Mouse (Mus musculus) heart, adult 2 months (tissue): ENCODE measurements around the gene Vmn1r111. TPM values are rescaled to one million over a fixed set of nuclear protein-coding genes. Genes with fewer than 3 reads are reported as not detected.
"Not testable (repeated sequence)": the region's sequence is repeated elsewhere in the genome, so short reads cannot be mapped to it uniquely, and the experiment has no call there.

Experiments
- DNase-seq, 2 experiments: peaks; one replicate each; pipeline ENCODE4 v3.0.0; 2021
- H3K27ac ChIP-seq: fragments of 200-600 bp; 2 replicates; pipeline ENCODE4 v1.8.1; 2022
- H3K27me3 ChIP-seq: fragments of 200-500 bp; 2 replicates; pipeline ENCODE4 v1.6.1; 2012; ENCODE audit warnings: mild to moderate bottlenecking, low read length, inconsistent platforms, mixed read lengths; ENCODE audit not compliant: control insufficient read depth, insufficient read depth
- H3K36me3 ChIP-seq: fragments of 200-500 bp; 2 replicates; pipeline ENCODE4 v1.6.1; 2012; ENCODE audit warnings: low read length, inconsistent platforms; ENCODE audit not compliant: control insufficient read depth, insufficient read depth
- H3K4me1 ChIP-seq: fragments of 200-500 bp; 2 replicates; pipeline ENCODE4 v1.6.1; 2011; ENCODE audit warnings: low read length; ENCODE audit not compliant: control insufficient read depth, insufficient read depth
- H3K4me3 ChIP-seq: fragments of 200-600 bp; 2 replicates; pipeline ENCODE4 v1.8.1; 2022
- H3K79me2 ChIP-seq: fragments of 200-500 bp; replicated peaks from 2 replicates; pipeline ENCODE4 v1.6.1; 2012; ENCODE audit warnings: mild to moderate bottlenecking, inconsistent platforms, low read length, moderate library complexity, mixed read lengths; ENCODE audit not compliant: control insufficient read depth, insufficient read depth
- H3K9ac ChIP-seq: fragments of 200-500 bp; 2 replicates; pipeline ENCODE4 v1.6.1; 2012; ENCODE audit warnings: low read depth, mild to moderate bottlenecking, control low read depth, inconsistent platforms, low read length, mixed read lengths
- WGBS: fragments of 180-500 bp; shearing (Covaris S2); methylation state at CpG from one replicate; pipeline ENCODE4 v1.1.7; 2018; 5-methylcytosine and 5-hydroxymethylcytosine counted together
- intact Hi-C: fragments of 180-260 bp; cut with DNase I; formaldehyde crosslinking; loops from one replicate; pipeline ENCODE4 v1.15.1; 2025
- long read RNA-seq: library from polyadenylated mRNA; stranded (forward); transcript quantifications from one replicate; pipeline ENCODE4 v2.0.0, GENCODE M21; 2021
- polyA plus RNA-seq: library from polyadenylated mRNA; depleted of rRNA; stranded (reverse); fragments of >200 nt; gene quantifications from 2 replicates; pipeline ENCODE4 v1.2.3, GENCODE M21; 2012; rRNA removed
- total RNA-seq, 2 experiments: library from RNA; stranded (reverse); gene quantifications; 2 replicates each; pipeline ENCODE4 v1.2.3; 2021

The Vmn1r111 gene
- total RNA-seq (not detected), polyA plus RNA-seq (not detected in 2 replicates)
- long read RNA-seq = 0 reads

- H3K36me3 ChIP-seq, H3K4me3 ChIP-seq, H3K27ac ChIP-seq, H3K27me3 ChIP-seq, DNase-seq, H3K79me2 ChIP-seq, intact Hi-C loops, H3K9ac ChIP-seq, H3K4me1 ChIP-seq: not testable (repeated sequence)
- WGBS = no CpG with 5 or more reads among the region's 2 CpGs
Measured at GRCm38 (mm10) chr7:20703116-20703515, at the start of gene Vmn1r111. TSS of gene Vmn1r111 (minus strand) at chr7:20703216.

- intact Hi-C loops, H3K9ac ChIP-seq, H3K36me3 ChIP-seq, H3K27ac ChIP-seq, H3K27me3 ChIP-seq, H3K79me2 ChIP-seq, H3K4me3 ChIP-seq, H3K4me1 ChIP-seq, DNase-seq: not testable (repeated sequence)
- no CpG with 5 or more reads among the region's 1 CpGs for WGBS
Measured at GRCm38 (mm10) chr7:20730524-20730923, 27.5 kb upstream of the Vmn1r111 start, which contains the start of gene Gm10668. TSS of gene Gm10668 (minus strand) at chr7:20730624.

GRCm38 (mm10) chr7:20668618-20669017 is 34.4 kb downstream of the Vmn1r111 start, which contains the start of gene Vmn1r107:
TSS of gene Vmn1r107 (plus strand) at chr7:20668918.
- H3K27me3 ChIP-seq, intact Hi-C loops, DNase-seq, H3K4me1 ChIP-seq, H3K36me3 ChIP-seq, H3K79me2 ChIP-seq, H3K4me3 ChIP-seq, H3K9ac ChIP-seq, H3K27ac ChIP-seq: not testable (repeated sequence)
- WGBS = no CpG with 5 or more reads among the region's 3 CpGs

Other genes with a start within 250 kb of the Vmn1r111 start
- gene Gm10670, start 228.3 kb downstream of the Vmn1r111 start, total RNA-seq = not detected
- gene Gm10670, start 228.3 kb downstream of the Vmn1r111 start, polyA plus RNA-seq = not detected in 2 replicates
- not detected for gene Vmn1r103, start 192.7 kb downstream of the Vmn1r111 start, total RNA-seq
- not detected in 2 replicates for gene Vmn1r103, start 192.7 kb downstream of the Vmn1r111 start, polyA plus RNA-seq
- gene Vmn1r104, start 169.4 kb downstream of the Vmn1r111 start, total RNA-seq = not detected
- gene Vmn1r104, start 169.4 kb downstream of the Vmn1r111 start, polyA plus RNA-seq = not detected in 2 replicates
- not detected for gene Gm5726, start 157.5 kb downstream of the Vmn1r111 start, total RNA-seq
- not detected in 2 replicates for gene Gm5726, start 157.5 kb downstream of the Vmn1r111 start, polyA plus RNA-seq
- gene Gm4141, start 127.0 kb downstream of the Vmn1r111 start, total RNA-seq = not detected
- gene Gm4141, start 127.0 kb downstream of the Vmn1r111 start, polyA plus RNA-seq = not detected in 2 replicates
- not detected for gene Gm4513, start 104.2 kb downstream of the Vmn1r111 start, total RNA-seq
- not detected in 2 replicates for gene Gm4513, start 104.2 kb downstream of the Vmn1r111 start, polyA plus RNA-seq
- not detected for gene Vmn1r107, start 34.3 kb downstream of the Vmn1r111 start, total RNA-seq
- gene Vmn1r107, start 34.3 kb downstream of the Vmn1r111 start, polyA plus RNA-seq = not detected in 2 replicates
- not detected for gene Gm10668, start 27.4 kb upstream of the Vmn1r111 start, total RNA-seq
- not detected in 2 replicates for gene Gm10668, start 27.4 kb upstream of the Vmn1r111 start, polyA plus RNA-seq
- not detected for gene Vmn1r112, start 68.0 kb upstream of the Vmn1r111 start, total RNA-seq
- gene Vmn1r112, start 68.0 kb upstream of the Vmn1r111 start, polyA plus RNA-seq = not detected in 2 replicates
- not detected for gene Vmn1r113, start 84.1 kb upstream of the Vmn1r111 start, total RNA-seq
- gene Vmn1r113, start 84.1 kb upstream of the Vmn1r111 start, polyA plus RNA-seq = not detected in 2 replicates
- not detected for gene Vmn1r114, start 109.0 kb upstream of the Vmn1r111 start, total RNA-seq
- not detected in 2 replicates for gene Vmn1r114, start 109.0 kb upstream of the Vmn1r111 start, polyA plus RNA-seq
- not detected for gene Vmn1r115, start 141.8 kb upstream of the Vmn1r111 start, total RNA-seq
- not detected in 2 replicates for gene Vmn1r115, start 141.8 kb upstream of the Vmn1r111 start, polyA plus RNA-seq
- not detected for gene Vmn1r116, start 169.0 kb upstream of the Vmn1r111 start, total RNA-seq
- gene Vmn1r116, start 169.0 kb upstream of the Vmn1r111 start, polyA plus RNA-seq = not detected in 2 replicates
- not detected for gene Vmn1r117, start 180.9 kb upstream of the Vmn1r111 start, total RNA-seq
- not detected in 2 replicates for gene Vmn1r117, start 180.9 kb upstream of the Vmn1r111 start, polyA plus RNA-seq
- gene Vmn1r118, start 209.1 kb upstream of the Vmn1r111 start, total RNA-seq = not detected
- not detected in 2 replicates for gene Vmn1r118, start 209.1 kb upstream of the Vmn1r111 start, polyA plus RNA-seq